ENCODE assay signal across 34 mouse cellular contexts in the genomic region with DNA sequence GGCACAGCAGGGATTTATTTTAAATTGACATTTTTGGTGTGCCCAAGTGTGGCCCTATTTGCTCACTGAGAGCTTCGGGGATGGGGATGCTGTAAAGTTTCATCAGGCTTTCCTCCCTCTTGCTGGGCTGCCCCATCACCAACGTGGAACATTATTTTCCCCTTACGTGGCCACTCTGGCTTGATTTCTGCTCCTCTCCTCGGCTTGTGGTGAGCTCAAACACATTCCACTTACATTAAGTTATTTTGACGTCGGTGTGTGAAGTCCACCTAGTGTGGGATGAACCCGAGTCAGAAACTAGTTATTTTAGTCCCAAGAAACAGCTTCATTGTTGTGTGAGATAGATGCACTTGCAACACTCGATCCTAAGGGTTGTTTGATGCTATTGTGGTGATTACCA.
"Had no signal": no experiment of that assay in that cellular context is flagged by ENCODE, and none has a peak within 500 bp of the region (broad histone marks: within the 10 kb centered on the region; RNA-seq: fewer than 3 reads in every experiment).

No protein-coding gene starts in this region.

- H3K27ac ChIP-seq: heart, embryonic 13.5 days; heart, embryonic 15.5 days; hindbrain, embryonic 10.5 days; hindbrain, embryonic 12.5 days; hindbrain, embryonic 13.5 days; hindbrain, embryonic 14.5 days; hindbrain, embryonic 15.5 days; hindbrain, postnatal 0 days; intestine, embryonic 15.5 days; kidney, embryonic 15.5 days; kidney, postnatal 0 days; layer of hippocampus, adult 2 months; left cerebral cortex, adult 2 months had no signal

- ATAC-seq: hindbrain, embryonic 16.5 days; hindbrain, postnatal 0 days; inflammation-experienced regulatory T-cells, adult 6 months; intestine, embryonic 15.5 days; intestine, embryonic 16.5 days; intestine, postnatal 0 days had no signal

- H3K4me3 ChIP-seq: heart, embryonic 13.5 days; heart, embryonic 15.5 days; hindbrain, embryonic 10.5 days; hindbrain, embryonic 12.5 days; hindbrain, embryonic 13.5 days; hindbrain, embryonic 15.5 days; intestine, embryonic 15.5 days; kidney, embryonic 15.5 days; layer of hippocampus, adult 2 months; left cerebral cortex, adult 2 months had no signal

- DNase-seq: heart, postnatal 10 days; heart, postnatal 14 days; heart, postnatal 36 days; heart, postnatal 4 days; kidney, adult 11 months; kidney, adult 18-20 months; kidney, adult 2 months; kidney, adult 8-10 months; kidney, adult 9 months; kidney, postnatal 10 days; kidney, postnatal 14 days; kidney, postnatal 25 days; kidney, postnatal 36 days; kidney, postnatal 4 days; layer of hippocampus, adult 9-11 months; layer of hippocampus, postnatal 36 days had no signal

- H3K9me3 ChIP-seq: heart, embryonic 13.5 days; heart, embryonic 15.5 days; hindbrain, embryonic 10.5 days; hindbrain, embryonic 12.5 days; hindbrain, embryonic 13.5 days; hindbrain, embryonic 15.5 days; intestine, embryonic 15.5 days; kidney, embryonic 15.5 days had no signal

- H3K27me3 ChIP-seq: heart, embryonic 13.5 days; heart, embryonic 15.5 days; hindbrain, embryonic 12.5 days; hindbrain, embryonic 13.5 days; hindbrain, embryonic 15.5 days; intestine, embryonic 15.5 days; kidney, embryonic 15.5 days had no signal

- H3K9ac ChIP-seq: heart, embryonic 13.5 days; heart, embryonic 15.5 days; hindbrain, embryonic 12.5 days; hindbrain, embryonic 13.5 days; hindbrain, embryonic 14.5 days; hindbrain, embryonic 15.5 days; intestine, embryonic 15.5 days; kidney, embryonic 15.5 days had no signal

- H3K4me1 ChIP-seq: heart, embryonic 15.5 days; hindbrain, embryonic 10.5 days; hindbrain, embryonic 12.5 days; intestine, embryonic 15.5 days; kidney, embryonic 15.5 days had no signal

- H3K36me3 ChIP-seq: heart, embryonic 13.5 days; heart, embryonic 15.5 days; hindbrain, embryonic 10.5 days; hindbrain, embryonic 12.5 days; hindbrain, embryonic 13.5 days; hindbrain, embryonic 15.5 days; intestine, embryonic 15.5 days; kidney, embryonic 15.5 days had no signal

- H3K4me2 ChIP-seq: heart, embryonic 11.5 days; heart, embryonic 13.5 days; heart, embryonic 15.5 days; hindbrain, embryonic 12.5 days; hindbrain, embryonic 13.5 days; hindbrain, embryonic 14.5 days; hindbrain, embryonic 15.5 days; intestine, embryonic 15.5 days; kidney, embryonic 15.5 days had no signal
